Mouse (Mus musculus) liver, adult (tissue): ENCODE results near the gene Ankdd1b.

ENCODE experiments used
- GATA4 ChIP-seq: IDR thresholded peaks from 2 replicates; pipeline ENCODE4 v1.6.1; 2014; ENCODE audit warnings: mild to moderate bottlenecking, low read length; ENCODE audit not compliant: insufficient replicate concordance

Gene Ankdd1b

GRCm38 (mm10) chr13:96470556-96470955 is 442 bp downstream of the Ankdd1b start:
- no peak for TF ChIP-seq GATA4

GRCm38 (mm10) chr13:96468678-96469077 is 2.3 kb downstream of the Ankdd1b start:
- TF ChIP-seq GATA4: no peak

GRCm38 (mm10) chr13:96465315-96465714 is 5.7 kb downstream of the Ankdd1b start:
- TF ChIP-seq GATA4: no peak

GRCm38 (mm10) chr13:96462644-96463043 is 8.4 kb downstream of the Ankdd1b start:
- TF ChIP-seq GATA4: no peak

- TF ChIP-seq GATA4: no peak
These were observed 12.4 kb downstream of the Ankdd1b start for GRCm38 (mm10) chr13:96458606-96459005.

GRCm38 (mm10) chr13:96458018-96458417 is 13.0 kb downstream of the Ankdd1b start:
- no peak for TF ChIP-seq GATA4

- no peak for TF ChIP-seq GATA4
These were observed 13.4 kb downstream of the Ankdd1b start for GRCm38 (mm10) chr13:96457566-96457965.

GRCm38 (mm10) chr13:96454288-96454687 is 16.7 kb downstream of the Ankdd1b start:
- no peak for TF ChIP-seq GATA4

- TF ChIP-seq GATA4: no peak
These were observed 18.4 kb downstream of the Ankdd1b start for GRCm38 (mm10) chr13:96452621-96453020.

GRCm38 (mm10) chr13:96451386-96452140 is 19.4 kb downstream of the Ankdd1b start:
- no peak for TF ChIP-seq GATA4

GRCm38 (mm10) chr13:96450869-96451268 is 20.1 kb downstream of the Ankdd1b start:
- TF ChIP-seq GATA4: no peak

GRCm38 (mm10) chr13:96450205-96450856 is 20.7 kb downstream of the Ankdd1b start:
- TF ChIP-seq GATA4: no peak

- no peak for TF ChIP-seq GATA4
These were observed 30.6 kb downstream of the Ankdd1b start for GRCm38 (mm10) chr13:96440436-96440835.

GRCm38 (mm10) chr13:96436921-96437320 is 34.1 kb downstream of the Ankdd1b start:
- TF ChIP-seq GATA4: no peak

- TF ChIP-seq GATA4: no peak
These were observed 35.2 kb downstream of the Ankdd1b start for GRCm38 (mm10) chr13:96435793-96436192.

- TF ChIP-seq GATA4: no peak
These were observed 36.1 kb downstream of the Ankdd1b start for GRCm38 (mm10) chr13:96434899-96435331.
